Mouse (Mus musculus) ES-E14 (cell line): Measurements from ENCODE around the gene Kifc3.

ENCODE experiments used
- HCFC1 ChIP-seq: IDR thresholded peaks from 2 replicates; pipeline ENCODE4 v1.6.1; 2012; ENCODE audit warnings: low read length, inconsistent platforms, borderline replicate concordance; ENCODE audit not compliant: insufficient read depth
- ZC3H11A ChIP-seq: IDR thresholded peaks from 2 replicates; pipeline ENCODE4 v1.6.1; 2012; ENCODE audit warnings: low read depth, mild to moderate bottlenecking, inconsistent platforms, low read length, borderline replicate concordance

DNA sequence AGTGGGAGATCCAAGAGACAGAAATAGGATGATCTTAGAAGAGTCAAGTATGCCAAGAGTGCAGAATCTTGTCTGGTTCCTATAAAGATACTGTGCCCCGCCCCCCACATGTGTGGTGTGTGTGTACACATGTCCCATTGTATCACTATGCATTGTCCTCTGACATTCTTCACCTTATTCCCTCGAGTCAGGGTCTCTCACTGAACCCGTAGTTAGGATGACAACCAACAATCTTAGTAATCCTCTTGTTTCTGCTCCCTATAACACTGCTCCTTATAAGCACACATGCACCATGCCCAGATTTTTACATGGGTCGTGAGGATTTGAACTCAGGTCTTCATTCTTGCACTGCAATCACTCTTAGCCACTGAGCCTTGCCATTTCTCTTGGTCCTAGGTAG, 123.3 kb downstream of the Kifc3 start:
- TF ChIP-seq ZC3H11A = no peak
- no peak for TF ChIP-seq HCFC1
